Mouse (Mus musculus): ENCODE measurements at regions not wholly inside any gene's neighbourhood (a gene's known extent, or its start where the extent isn't known, plus 50 kb on each side); places are given as distances from the start of the nearest gene placed in this dataset.

- no peak for TF ChIP-seq CTCF (IDR thresholded peaks at IDR 0.05; ENCODE audit: low read depth)
- H3K9me3 ChIP-seq (ENCODE audit: low read length) = no peaks in the 10 kb centered on the region
- DNase-seq (no peak), ATAC-seq (no peak)
- H3K27ac ChIP-seq (ENCODE audit: low read depth, low read length) = no peak overlapping the region
- no peak overlapping the region for H3K4me2 ChIP-seq (ENCODE audit: low read depth)
- WGBS = 81% methylated on average over 2 of the region's 2 CpGs
- H3K27me3 ChIP-seq (ENCODE audit: insufficient read depth, low read length) = no peaks in the 10 kb centered on the region
- H3K9ac ChIP-seq = no peak overlapping the region
- H3K36me3 ChIP-seq (ENCODE audit: insufficient read depth) = no peaks in the 10 kb centered on the region
- no peak overlapping the region for H3K4me3 ChIP-seq (ENCODE audit: low read depth, low read length)
- no peaks in the 10 kb centered on the region for H3K4me1 ChIP-seq (ENCODE audit: insufficient read depth)
These were observed 1367.2 kb downstream of the Gsdmc2 start for GRCm38 (mm10) chr15:62477779-62478178.

GRCm38 (mm10) chr15:62476452-62476851 is 1368.5 kb downstream of the Gsdmc2 start:
- H3K4me3 ChIP-seq (ENCODE audit: low read depth, low read length) = no peak overlapping the region
- no peak overlapping the region for H3K9ac ChIP-seq
- no peak for ATAC-seq
- no peak for DNase-seq
- 90% methylated on average over 4 of the region's 4 CpGs for WGBS
- no peak overlapping the region for H3K4me2 ChIP-seq (ENCODE audit: low read depth)
- no peak overlapping the region for H3K27ac ChIP-seq (ENCODE audit: low read depth, low read length)
- no peaks in the 10 kb centered on the region for H3K27me3 ChIP-seq (ENCODE audit: insufficient read depth, low read length)
- H3K4me1 ChIP-seq (ENCODE audit: insufficient read depth) = no peaks in the 10 kb centered on the region
- H3K36me3 ChIP-seq (ENCODE audit: insufficient read depth) = no peaks in the 10 kb centered on the region
- no peak for TF ChIP-seq CTCF (IDR thresholded peaks at IDR 0.05; ENCODE audit: low read depth)
- no peaks in the 10 kb centered on the region for H3K9me3 ChIP-seq (ENCODE audit: low read length)

- no peaks in the 10 kb centered on the region for H3K9me3 ChIP-seq (ENCODE audit: low read length)
- H3K27ac ChIP-seq (ENCODE audit: low read depth, low read length) = no peak overlapping the region
- 40% methylated on average over 7 of the region's 7 CpGs for WGBS
- no peaks in the 10 kb centered on the region for H3K4me1 ChIP-seq (ENCODE audit: insufficient read depth)
- DNase-seq (no peak), ATAC-seq (no peak)
- H3K9ac ChIP-seq = no peak overlapping the region
- no peak overlapping the region for H3K4me3 ChIP-seq (ENCODE audit: low read depth, low read length)
- no peaks in the 10 kb centered on the region for H3K27me3 ChIP-seq (ENCODE audit: insufficient read depth, low read length)
- H3K4me2 ChIP-seq (ENCODE audit: low read depth) = no peak overlapping the region
- no peaks in the 10 kb centered on the region for H3K36me3 ChIP-seq (ENCODE audit: insufficient read depth)
- no peak for TF ChIP-seq CTCF (IDR thresholded peaks at IDR 0.05; ENCODE audit: low read depth)
These were observed 1374.2 kb downstream of the Gsdmc2 start for GRCm38 (mm10) chr15:62470683-62471331.

GRCm38 (mm10) chr15:62468076-62468475 is 1376.9 kb downstream of the Gsdmc2 start:
- Histone ChIP-seq H3K4me2 (ENCODE audit: low read depth) (no peak overlapping the region), H3K9ac (no peak overlapping the region), H3K27ac (ENCODE audit: low read depth, low read length) (no peak overlapping the region), H3K27me3 (ENCODE audit: insufficient read depth, low read length) (no peaks in the 10 kb centered on the region), H3K4me1 (ENCODE audit: insufficient read depth) (0 out of 2 replicates have a peak, but pooled peaks cover 3% of the 10 kb centered on the region), H3K4me3 (ENCODE audit: low read depth, low read length) (no peak overlapping the region), H3K9me3 (ENCODE audit: low read length) (no peaks in the 10 kb centered on the region), H3K36me3 (ENCODE audit: insufficient read depth) (no peaks in the 10 kb centered on the region)
- 51% methylated on average over 3 of the region's 3 CpGs for WGBS
- TF ChIP-seq CTCF (IDR thresholded peaks at IDR 0.05; ENCODE audit: low read depth) = no peak
- ATAC-seq = no peak
- no peak for DNase-seq

- Histone ChIP-seq H3K9me3 (ENCODE audit: low read length) (no peaks in the 10 kb centered on the region), H3K27me3 (ENCODE audit: insufficient read depth, low read length) (no peaks in the 10 kb centered on the region), H3K36me3 (ENCODE audit: insufficient read depth) (no peaks in the 10 kb centered on the region), H3K4me2 (ENCODE audit: low read depth) (no peak overlapping the region), H3K27ac (ENCODE audit: low read depth, low read length) (no peak overlapping the region), H3K4me1 (ENCODE audit: insufficient read depth) (0 out of 2 replicates have a peak, but pooled peaks cover 9% of the 10 kb centered on the region), H3K9ac (no peak overlapping the region), H3K4me3 (ENCODE audit: low read depth, low read length) (no peak overlapping the region)
- DNase-seq (no peak), ATAC-seq (no peak)
- no peak for TF ChIP-seq CTCF (IDR thresholded peaks at IDR 0.05; ENCODE audit: low read depth)
These were observed 1378.1 kb downstream of the Gsdmc2 start for GRCm38 (mm10) chr15:62466856-62467255.

- Histone ChIP-seq H3K4me3 (ENCODE audit: low read depth, low read length) (no peak overlapping the region), H3K36me3 (ENCODE audit: insufficient read depth) (no peaks in the 10 kb centered on the region), H3K9ac (no peak overlapping the region), H3K27ac (ENCODE audit: low read depth, low read length) (no peak overlapping the region), H3K27me3 (ENCODE audit: insufficient read depth, low read length) (no peaks in the 10 kb centered on the region), H3K4me2 (ENCODE audit: low read depth) (no peak overlapping the region), H3K4me1 (ENCODE audit: insufficient read depth) (0 out of 2 replicates have a peak, but pooled peaks cover 9% of the 10 kb centered on the region), H3K9me3 (ENCODE audit: low read length) (no peaks in the 10 kb centered on the region)
- TF ChIP-seq CTCF (IDR thresholded peaks at IDR 0.05; ENCODE audit: low read depth) = peak; percentile 21; the same call in 1 of the 2 replicates
- WGBS = 81% methylated on average over 6 of the region's 6 CpGs
- no peak for DNase-seq
- no peak for ATAC-seq
These were observed 1379.7 kb downstream of the Gsdmc2 start for GRCm38 (mm10) chr15:62465026-62465839.

GRCm38 (mm10) chr15:62462698-62463097 is 1382.3 kb downstream of the Gsdmc2 start:
- ATAC-seq = peak; percentile 96
- Histone ChIP-seq H3K4me2 (ENCODE audit: low read depth) (no peak overlapping the region), H3K9ac (no peak overlapping the region), H3K4me3 (ENCODE audit: low read depth, low read length) (no peak overlapping the region), H3K27ac (ENCODE audit: low read depth, low read length) (peak overlapping the region; percentile 74), H3K36me3 (ENCODE audit: insufficient read depth) (no peaks in the 10 kb centered on the region), H3K27me3 (ENCODE audit: insufficient read depth, low read length) (no peaks in the 10 kb centered on the region), H3K4me1 (ENCODE audit: insufficient read depth) (0 out of 2 replicates have a peak, but pooled peaks cover 9% of the 10 kb centered on the region), H3K9me3 (ENCODE audit: low read length) (no peaks in the 10 kb centered on the region)
- no peak for TF ChIP-seq CTCF (IDR thresholded peaks at IDR 0.05; ENCODE audit: low read depth)
- DNase-seq = peak; percentile 81
- WGBS = 4% methylated on average over 3 of the region's 3 CpGs
